Mouse (Mus musculus): ENCODE data around the gene Kank4. TPM values are rescaled to one million over a fixed set of nuclear protein-coding genes. Genes with fewer than 3 reads are reported as not detected.

The Kank4 gene
- polyA plus RNA-seq, 1 experiment: 2.1 TPM

DNA sequence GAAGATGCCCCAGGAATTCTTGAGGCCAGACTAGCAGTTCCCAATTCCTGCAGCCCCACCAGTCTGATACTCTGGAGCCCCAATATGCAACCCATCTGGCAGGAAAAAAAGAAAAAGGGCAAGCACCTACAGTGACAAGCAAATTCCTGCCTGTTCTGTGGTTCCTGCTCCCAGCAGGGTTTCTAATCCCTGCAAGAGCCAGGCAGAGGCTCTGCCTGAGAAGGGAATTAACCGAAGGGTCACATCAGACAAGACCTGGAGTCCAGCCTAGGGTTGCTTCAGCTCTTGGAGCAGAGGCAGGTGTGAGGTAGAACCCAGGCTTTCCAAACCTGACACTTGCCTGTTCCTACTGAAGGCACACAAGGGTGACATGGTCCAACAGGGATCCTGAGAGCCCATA, 26.6 kb downstream of the Kank4 start:
- Histone ChIP-seq H3K4me1 (ENCODE audit: control insufficient read depth, insufficient read depth, low read length) (peaks cover 4% of the 10 kb centered on the region), H3K9ac (ENCODE audit: low read depth, poor library complexity, severe bottlenecking) (no peak overlapping the region), H3K9me3 (replicated peaks; ENCODE audit: control insufficient read depth, insufficient read depth, low read length, poor library complexity, severe bottlenecking) (no peaks in the 10 kb centered on the region), H3K27me3 (ENCODE audit: control insufficient read depth, insufficient read depth, low read length, poor library complexity, severe bottlenecking) (no peaks in the 10 kb centered on the region), H3K36me3 (ENCODE audit: control insufficient read depth, insufficient read depth, low read length, poor library complexity, severe bottlenecking) (no peaks in the 10 kb centered on the region), H3K4me3 (ENCODE audit: low read depth, low read length) (no peak overlapping the region), H3K27ac (ENCODE audit: insufficient read depth, low read length) (no peak overlapping the region)
- no peak for TF ChIP-seq CTCF (IDR thresholded peaks at IDR 0.05; ENCODE audit: low read depth, low read length)
- no peak for TF ChIP-seq EP300 (IDR thresholded peaks at IDR 0.05; ENCODE audit: insufficient read depth, low read depth, low read length)
- TF ChIP-seq POLR2A (IDR thresholded peaks at IDR 0.05; ENCODE audit: insufficient read depth, low read length): no peak

DNA sequence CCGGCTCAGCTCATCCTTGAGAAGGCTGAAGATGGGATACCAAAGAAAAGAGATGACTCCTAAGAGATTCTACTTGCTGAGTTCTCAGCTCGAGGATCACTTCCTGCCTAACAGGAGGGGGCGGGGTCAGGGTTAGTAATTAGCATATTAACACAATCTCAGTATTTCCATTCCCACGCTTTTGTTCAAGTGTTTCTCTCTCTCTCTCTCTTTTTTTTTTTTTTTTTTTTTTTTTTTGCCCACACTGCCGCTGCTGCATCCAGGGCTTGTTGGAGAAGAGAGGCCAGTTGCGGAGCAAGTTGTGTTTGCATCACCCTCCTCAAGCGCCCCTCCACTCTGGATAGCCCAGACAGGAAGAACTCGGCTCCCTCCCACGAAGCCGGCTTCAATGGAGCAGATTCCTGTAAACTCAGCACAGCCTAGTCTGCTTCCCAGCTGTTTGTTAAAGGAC, 27.5 kb downstream of the Kank4 start:
- H3K9me3 ChIP-seq (replicated peaks; ENCODE audit: control insufficient read depth, insufficient read depth, low read length, poor library complexity, severe bottlenecking): no peaks in the 10 kb centered on the region
- peaks cover 5% of the 10 kb centered on the region for H3K4me1 ChIP-seq (ENCODE audit: control insufficient read depth, insufficient read depth, low read length)
- H3K4me3 ChIP-seq (ENCODE audit: low read depth, low read length): no peak overlapping the region
- TF ChIP-seq CTCF (IDR thresholded peaks at IDR 0.05; ENCODE audit: low read depth, low read length) (no peak), POLR2A (IDR thresholded peaks at IDR 0.05; ENCODE audit: insufficient read depth, low read length) (no peak), EP300 (IDR thresholded peaks at IDR 0.05; ENCODE audit: insufficient read depth, low read depth, low read length) (no peak)
- H3K27me3 ChIP-seq (ENCODE audit: control insufficient read depth, insufficient read depth, low read length, poor library complexity, severe bottlenecking): no peaks in the 10 kb centered on the region
- no peak overlapping the region for H3K9ac ChIP-seq (ENCODE audit: low read depth, poor library complexity, severe bottlenecking)
- no peak overlapping the region for H3K27ac ChIP-seq (ENCODE audit: insufficient read depth, low read length)
- H3K36me3 ChIP-seq (ENCODE audit: control insufficient read depth, insufficient read depth, low read length, poor library complexity, severe bottlenecking): no peaks in the 10 kb centered on the region

DNA sequence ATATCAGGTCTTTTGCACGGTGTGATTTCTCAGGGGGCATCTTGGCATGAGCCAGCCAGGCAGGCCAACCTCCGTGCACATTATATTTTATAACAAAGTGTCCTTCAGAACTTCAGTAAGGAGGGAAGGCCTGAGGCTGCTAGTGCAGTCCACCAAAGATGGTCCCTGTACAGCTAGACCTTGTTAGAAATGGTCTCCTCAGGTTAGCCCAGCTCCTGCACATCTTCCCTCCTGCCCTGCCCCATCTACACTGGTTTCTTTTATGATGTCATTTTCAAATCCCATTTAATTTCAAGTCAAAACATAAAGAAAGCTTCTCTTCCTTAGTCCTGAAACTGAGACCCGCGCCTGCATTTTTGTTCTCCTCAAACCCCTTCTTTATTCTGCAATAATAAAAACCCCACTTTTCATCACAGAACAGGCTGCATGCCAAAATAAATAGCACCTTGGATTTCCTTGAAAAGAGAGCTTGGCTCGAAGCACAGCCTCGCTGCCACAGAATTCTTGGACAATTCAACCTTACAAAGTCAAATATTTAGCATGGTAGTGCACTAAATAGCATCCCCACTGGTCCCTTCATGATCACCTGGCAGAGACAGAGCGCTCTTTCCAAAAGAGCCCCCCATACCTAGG, 28.1 kb downstream of the Kank4 start:
- TF ChIP-seq EP300 (IDR thresholded peaks at IDR 0.05; ENCODE audit: insufficient read depth, low read depth, low read length) (no peak), CTCF (IDR thresholded peaks at IDR 0.05; ENCODE audit: low read depth, low read length) (no peak), POLR2A (IDR thresholded peaks at IDR 0.05; ENCODE audit: insufficient read depth, low read length) (no peak)
- Histone ChIP-seq H3K27ac (ENCODE audit: insufficient read depth, low read length) (no peak overlapping the region), H3K9me3 (replicated peaks; ENCODE audit: control insufficient read depth, insufficient read depth, low read length, poor library complexity, severe bottlenecking) (no peaks in the 10 kb centered on the region), H3K27me3 (ENCODE audit: control insufficient read depth, insufficient read depth, low read length, poor library complexity, severe bottlenecking) (no peaks in the 10 kb centered on the region), H3K4me3 (ENCODE audit: low read depth, low read length) (no peak overlapping the region), H3K4me1 (ENCODE audit: control insufficient read depth, insufficient read depth, low read length) (peaks cover 5% of the 10 kb centered on the region), H3K9ac (ENCODE audit: low read depth, poor library complexity, severe bottlenecking) (no peak overlapping the region), H3K36me3 (ENCODE audit: control insufficient read depth, insufficient read depth, low read length, poor library complexity, severe bottlenecking) (no peaks in the 10 kb centered on the region)

- Histone ChIP-seq H3K9me3 (replicated peaks; ENCODE audit: control insufficient read depth, insufficient read depth, low read length, poor library complexity, severe bottlenecking) (no peaks in the 10 kb centered on the region), H3K27ac (ENCODE audit: insufficient read depth, low read length) (0 out of 2 replicates have a peak overlapping the region, but pooled peaks have one; percentile 14), H3K4me3 (ENCODE audit: low read depth, low read length) (no peak overlapping the region), H3K27me3 (ENCODE audit: control insufficient read depth, insufficient read depth, low read length, poor library complexity, severe bottlenecking) (no peaks in the 10 kb centered on the region), H3K9ac (ENCODE audit: low read depth, poor library complexity, severe bottlenecking) (no peak overlapping the region), H3K36me3 (ENCODE audit: control insufficient read depth, insufficient read depth, low read length, poor library complexity, severe bottlenecking) (no peaks in the 10 kb centered on the region), H3K4me1 (ENCODE audit: control insufficient read depth, insufficient read depth, low read length) (peaks cover 5% of the 10 kb centered on the region)
- TF ChIP-seq POLR2A (IDR thresholded peaks at IDR 0.05; ENCODE audit: insufficient read depth, low read length) (no peak), EP300 (IDR thresholded peaks at IDR 0.05; ENCODE audit: insufficient read depth, low read depth, low read length) (no peak), CTCF (IDR thresholded peaks at IDR 0.05; ENCODE audit: low read depth, low read length) (no peak)
Observed at GRCm38 (mm10) chr4:98786281-98786680, 31.1 kb downstream of the Kank4 start.

DNA sequence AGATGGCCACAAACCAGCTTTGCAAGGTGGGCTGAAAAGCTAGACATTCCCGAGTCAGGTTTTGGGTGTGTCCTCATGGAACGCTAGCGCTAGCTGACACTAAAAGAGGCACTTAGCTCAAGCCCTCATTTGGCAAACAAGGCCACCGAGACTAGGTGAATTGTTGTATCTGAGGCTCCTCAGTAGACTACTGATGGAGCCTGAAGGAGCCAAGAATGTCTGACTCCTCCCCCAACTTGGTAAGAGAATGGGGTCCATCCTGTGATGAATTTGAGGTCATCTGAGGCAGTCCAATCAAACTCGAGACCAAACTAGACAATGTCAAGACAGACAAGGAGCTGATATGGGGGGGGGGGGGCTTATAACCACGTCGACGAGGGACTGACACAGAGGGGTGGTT, 31.5 kb downstream of the Kank4 start:
- no peak overlapping the region for H3K9ac ChIP-seq (ENCODE audit: low read depth, poor library complexity, severe bottlenecking)
- H3K9me3 ChIP-seq (replicated peaks; ENCODE audit: control insufficient read depth, insufficient read depth, low read length, poor library complexity, severe bottlenecking): no peaks in the 10 kb centered on the region
- H3K4me3 ChIP-seq (ENCODE audit: low read depth, low read length): no peak overlapping the region
- H3K27me3 ChIP-seq (ENCODE audit: control insufficient read depth, insufficient read depth, low read length, poor library complexity, severe bottlenecking): no peaks in the 10 kb centered on the region
- no peaks in the 10 kb centered on the region for H3K36me3 ChIP-seq (ENCODE audit: control insufficient read depth, insufficient read depth, low read length, poor library complexity, severe bottlenecking)
- H3K27ac ChIP-seq (ENCODE audit: insufficient read depth, low read length): 0 out of 2 replicates have a peak overlapping the region, but pooled peaks have one; percentile 31
- peaks cover 5% of the 10 kb centered on the region for H3K4me1 ChIP-seq (ENCODE audit: control insufficient read depth, insufficient read depth, low read length)
- TF ChIP-seq CTCF (IDR thresholded peaks at IDR 0.05; ENCODE audit: low read depth, low read length): no peak
- no peak for TF ChIP-seq EP300 (IDR thresholded peaks at IDR 0.05; ENCODE audit: insufficient read depth, low read depth, low read length)
- TF ChIP-seq POLR2A (IDR thresholded peaks at IDR 0.05; ENCODE audit: insufficient read depth, low read length): no peak

DNA sequence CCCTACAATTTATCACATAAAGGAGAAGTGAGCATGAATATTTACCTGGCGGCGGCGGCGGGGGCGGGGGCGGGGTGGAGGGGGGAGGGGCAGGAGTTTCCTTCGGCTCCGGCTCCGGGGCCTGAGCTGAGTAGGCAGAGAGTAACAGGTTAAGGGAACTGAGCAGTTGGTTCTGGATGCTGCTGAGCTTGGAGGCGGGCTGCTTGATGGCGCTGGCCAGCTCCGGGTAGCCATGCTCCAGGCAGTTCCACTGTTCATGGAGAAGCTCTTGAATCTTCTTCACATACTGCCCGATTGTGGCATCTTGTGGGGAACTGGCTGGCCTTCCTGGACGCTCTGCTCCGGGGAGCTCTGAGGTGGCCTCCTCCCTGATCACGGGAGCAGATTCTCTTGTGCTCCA, 39.1 kb downstream of the Kank4 start:
- H3K27ac ChIP-seq (ENCODE audit: insufficient read depth, low read length): no peak overlapping the region
- H3K27me3 ChIP-seq (ENCODE audit: control insufficient read depth, insufficient read depth, low read length, poor library complexity, severe bottlenecking): no peaks in the 10 kb centered on the region
- H3K4me1 ChIP-seq (ENCODE audit: control insufficient read depth, insufficient read depth, low read length): no peaks in the 10 kb centered on the region
- no peak overlapping the region for H3K9ac ChIP-seq (ENCODE audit: low read depth, poor library complexity, severe bottlenecking)
- peak overlapping the region; percentile 19; the same call in 1 of the 2 replicates for H3K4me3 ChIP-seq (ENCODE audit: low read depth, low read length)
- no peaks in the 10 kb centered on the region for H3K36me3 ChIP-seq (ENCODE audit: control insufficient read depth, insufficient read depth, low read length, poor library complexity, severe bottlenecking)
- TF ChIP-seq EP300 (IDR thresholded peaks at IDR 0.05; ENCODE audit: insufficient read depth, low read depth, low read length) (no peak), CTCF (IDR thresholded peaks at IDR 0.05; ENCODE audit: low read depth, low read length) (no peak), POLR2A (IDR thresholded peaks at IDR 0.05; ENCODE audit: insufficient read depth, low read length) (no peak)
- H3K9me3 ChIP-seq (replicated peaks; ENCODE audit: control insufficient read depth, insufficient read depth, low read length, poor library complexity, severe bottlenecking): no peaks in the 10 kb centered on the region

Measured in ES-Bruce4 (cell line).